Mouse (Mus musculus): ENCODE data around the gene Ankle1. TPM values are rescaled to one million over a fixed set of nuclear protein-coding genes. Genes with fewer than 3 reads are reported as not detected.

Gene Ankle1
- polyA plus RNA-seq, 2 experiments: 17.0 to 60.7 TPM

DNA sequence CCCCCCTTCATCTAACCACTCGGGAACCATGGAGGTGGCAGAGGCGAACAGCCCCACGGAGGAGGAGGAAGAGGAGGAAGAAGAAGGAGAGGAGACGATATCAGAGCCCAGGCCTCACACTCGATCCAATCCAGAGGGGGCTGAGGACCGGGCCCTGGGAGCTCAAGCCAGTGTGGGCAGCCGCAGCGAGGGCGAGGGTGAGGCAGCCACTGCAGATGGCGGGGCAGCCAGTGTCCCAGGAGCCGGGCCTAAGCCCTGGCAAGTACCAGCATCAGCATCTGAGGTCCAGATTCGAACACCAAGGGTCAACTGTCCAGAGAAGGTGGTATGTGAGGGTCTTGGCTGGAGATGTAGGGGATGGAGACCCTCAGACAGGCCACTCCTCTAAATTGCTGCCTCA, 8.1 kb upstream of the Ankle1 start:
- WGBS: 83% methylated on average over 12 of the region's 12 CpGs
- no peak for DNase-seq (ENCODE audit: low spot score)
- Histone ChIP-seq H3K9ac (ENCODE audit: low read depth, low read length, severe bottlenecking) (peak overlapping the region; percentile 83; the same call in 1 of the 2 replicates), H3K36me3 (ENCODE audit: control insufficient read depth, insufficient read depth, low read length) (peaks cover 19% of the 10 kb centered on the region), H3K4me1 (ENCODE audit: control insufficient read depth, insufficient read depth, low read length) (peaks cover 5% of the 10 kb centered on the region; the same call in 1 of the 2 replicates), H3K27ac (replicated peaks; ENCODE audit: low read depth, low read length) (no peak overlapping the region), H3K27me3 (ENCODE audit: control insufficient read depth, insufficient read depth, low read length) (no peaks in the 10 kb centered on the region), H3K4me2 (replicated peaks; ENCODE audit: low read depth, low read length, severe bottlenecking) (peak overlapping the region; percentile 86), H3K4me3 (replicated peaks; ENCODE audit: low read length) (peak overlapping the region; percentile 83), H3K9me3 (ENCODE audit: control insufficient read depth, low read length) (no peaks in the 10 kb centered on the region)
- no peak for ATAC-seq (ENCODE audit: low FRiP score, low read depth)
- TF ChIP-seq POLR2A (IDR thresholded peaks at IDR 0.05; ENCODE audit: borderline replicate concordance, extremely low read depth, insufficient read depth, insufficient read length): no peak

- no peak overlapping the region for H3K27ac ChIP-seq (replicated peaks; ENCODE audit: low read depth, low read length)
- no peak overlapping the region for H3K9ac ChIP-seq (ENCODE audit: low read depth, low read length, severe bottlenecking)
- H3K4me3 ChIP-seq (replicated peaks; ENCODE audit: low read length): no peak overlapping the region
- no peaks in the 10 kb centered on the region for H3K9me3 ChIP-seq (ENCODE audit: control insufficient read depth, low read length)
- peaks cover 19% of the 10 kb centered on the region for H3K36me3 ChIP-seq (ENCODE audit: control insufficient read depth, insufficient read depth, low read length)
- 92% methylated on average over 2 of the region's 2 CpGs for WGBS
- no peak for TF ChIP-seq POLR2A (IDR thresholded peaks at IDR 0.05; ENCODE audit: borderline replicate concordance, extremely low read depth, insufficient read depth, insufficient read length)
- DNase-seq (ENCODE audit: low spot score) (no peak), ATAC-seq (ENCODE audit: low FRiP score, low read depth) (no peak)
- peaks cover 5% of the 10 kb centered on the region; the same call in 1 of the 2 replicates for H3K4me1 ChIP-seq (ENCODE audit: control insufficient read depth, insufficient read depth, low read length)
- H3K4me2 ChIP-seq (replicated peaks; ENCODE audit: low read depth, low read length, severe bottlenecking): no peak overlapping the region
- no peaks in the 10 kb centered on the region for H3K27me3 ChIP-seq (ENCODE audit: control insufficient read depth, insufficient read depth, low read length)
Measured at GRCm38 (mm10) chr8:71400826-71401225, 5.0 kb upstream of the Ankle1 start.

DNA sequence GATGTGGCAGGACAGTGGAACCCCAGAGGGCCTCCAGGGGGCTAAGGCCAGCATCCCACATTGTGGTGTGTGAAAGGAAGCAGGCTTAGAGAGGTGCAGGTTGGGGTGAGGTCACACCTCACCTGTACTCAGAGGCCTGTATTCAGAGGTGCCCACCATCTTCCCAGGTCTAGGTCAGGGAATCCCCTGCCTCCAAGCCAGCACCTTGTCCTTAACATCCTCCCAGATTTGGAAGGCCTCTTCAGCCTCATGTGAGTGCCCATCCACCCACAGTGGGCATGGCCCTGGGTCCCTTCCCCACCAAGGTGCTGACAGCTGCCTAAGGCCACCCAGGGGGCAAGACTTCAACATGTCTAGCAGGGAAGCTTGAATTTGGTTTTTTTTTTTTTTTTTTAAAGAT, 4.4 kb upstream of the Ankle1 start:
- Histone ChIP-seq H3K27me3 (ENCODE audit: control insufficient read depth, insufficient read depth, low read length) (no peaks in the 10 kb centered on the region), H3K4me1 (ENCODE audit: control insufficient read depth, insufficient read depth, low read length) (peaks cover 9% of the 10 kb centered on the region), H3K9me3 (ENCODE audit: control insufficient read depth, low read length) (no peaks in the 10 kb centered on the region), H3K4me3 (replicated peaks; ENCODE audit: low read length) (no peak overlapping the region), H3K4me2 (replicated peaks; ENCODE audit: low read depth, low read length, severe bottlenecking) (no peak overlapping the region), H3K36me3 (ENCODE audit: control insufficient read depth, insufficient read depth, low read length) (peaks cover 19% of the 10 kb centered on the region), H3K27ac (replicated peaks; ENCODE audit: low read depth, low read length) (no peak overlapping the region), H3K9ac (ENCODE audit: low read depth, low read length, severe bottlenecking) (no peak overlapping the region)
- no peak for DNase-seq (ENCODE audit: low spot score)
- no peak for ATAC-seq (ENCODE audit: low FRiP score, low read depth)
- TF ChIP-seq POLR2A (IDR thresholded peaks at IDR 0.05; ENCODE audit: borderline replicate concordance, extremely low read depth, insufficient read depth, insufficient read length): no peak

GRCm38 (mm10) chr8:71402446-71402964, 3.3 kb upstream of the Ankle1 start:
- ATAC-seq (ENCODE audit: low FRiP score, low read depth) (no peak), DNase-seq (ENCODE audit: low spot score) (no peak)
- Histone ChIP-seq H3K9me3 (ENCODE audit: control insufficient read depth, low read length) (no peaks in the 10 kb centered on the region), H3K9ac (ENCODE audit: low read depth, low read length, severe bottlenecking) (no peak overlapping the region), H3K4me1 (ENCODE audit: control insufficient read depth, insufficient read depth, low read length) (peaks cover 9% of the 10 kb centered on the region), H3K27me3 (ENCODE audit: control insufficient read depth, insufficient read depth, low read length) (no peaks in the 10 kb centered on the region), H3K36me3 (ENCODE audit: control insufficient read depth, insufficient read depth, low read length) (peaks cover 24% of the 10 kb centered on the region), H3K4me3 (replicated peaks; ENCODE audit: low read length) (no peak overlapping the region), H3K4me2 (replicated peaks; ENCODE audit: low read depth, low read length, severe bottlenecking) (no peak overlapping the region), H3K27ac (replicated peaks; ENCODE audit: low read depth, low read length) (no peak overlapping the region)
- 84% methylated on average over 9 of the region's 9 CpGs for WGBS
- TF ChIP-seq POLR2A (IDR thresholded peaks at IDR 0.05; ENCODE audit: borderline replicate concordance, extremely low read depth, insufficient read depth, insufficient read length): no peak

DNA sequence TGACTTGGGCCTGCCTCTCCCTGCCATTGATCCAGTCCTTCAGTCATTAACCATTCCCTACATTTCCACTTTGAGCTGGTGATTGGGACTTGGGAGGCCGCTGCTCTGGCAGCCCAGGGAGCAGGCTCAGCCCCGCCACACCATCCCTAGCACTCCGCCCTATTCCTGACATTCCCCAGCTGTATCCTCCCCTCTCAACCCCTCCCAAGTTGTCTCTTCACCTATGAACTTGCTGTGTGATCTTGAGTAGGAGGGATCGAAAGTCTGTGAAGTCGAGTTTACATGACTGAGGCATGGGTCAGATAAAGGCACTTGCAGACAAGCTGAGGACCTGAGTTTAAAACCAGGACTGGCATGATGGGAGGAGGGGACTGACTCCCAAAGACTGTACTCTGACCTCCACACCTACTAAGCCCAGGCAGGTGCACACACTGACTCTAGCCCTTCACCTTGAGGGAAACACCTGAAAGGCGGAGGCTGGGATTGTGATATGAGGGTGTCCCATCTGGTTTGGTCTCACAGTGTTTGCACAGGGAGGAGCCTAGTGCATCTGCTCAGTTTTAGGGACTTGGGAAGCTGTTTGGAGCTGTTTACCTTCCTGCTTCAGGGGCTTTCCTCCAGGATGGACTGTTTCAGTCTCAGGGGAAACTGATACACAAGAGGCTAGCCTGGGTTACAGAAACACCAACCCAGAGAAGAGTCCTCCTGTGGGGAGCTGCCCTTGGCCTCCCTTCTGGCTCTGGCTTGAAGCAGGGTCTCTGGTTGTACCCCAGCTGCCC, 2.5 kb upstream of the Ankle1 start:
- Histone ChIP-seq H3K4me3 (replicated peaks; ENCODE audit: low read length) (no peak overlapping the region), H3K36me3 (ENCODE audit: control insufficient read depth, insufficient read depth, low read length) (peaks cover 29% of the 10 kb centered on the region), H3K9ac (ENCODE audit: low read depth, low read length, severe bottlenecking) (no peak overlapping the region), H3K9me3 (ENCODE audit: control insufficient read depth, low read length) (no peaks in the 10 kb centered on the region), H3K4me2 (replicated peaks; ENCODE audit: low read depth, low read length, severe bottlenecking) (no peak overlapping the region), H3K4me1 (ENCODE audit: control insufficient read depth, insufficient read depth, low read length) (peaks cover 7% of the 10 kb centered on the region), H3K27me3 (ENCODE audit: control insufficient read depth, insufficient read depth, low read length) (no peaks in the 10 kb centered on the region), H3K27ac (replicated peaks; ENCODE audit: low read depth, low read length) (no peak overlapping the region)
- no peak for ATAC-seq (ENCODE audit: low FRiP score, low read depth)
- DNase-seq (ENCODE audit: low spot score): no peak
- WGBS: 84% methylated on average over 6 of the region's 6 CpGs
- no peak for TF ChIP-seq POLR2A (IDR thresholded peaks at IDR 0.05; ENCODE audit: borderline replicate concordance, extremely low read depth, insufficient read depth, insufficient read length)

All from limb, embryonic 14.5 days (tissue).